Mouse (Mus musculus): ENCODE data around the gene Susd5. TPM values are rescaled to one million over a fixed set of nuclear protein-coding genes. Genes with fewer than 3 reads are reported as not detected.
A peak's percentile ranks its signal among the peaks of the same experiment; 100 is the strongest.
"Not testable (repeated sequence)": the region's sequence is repeated elsewhere in the genome, so short reads cannot be mapped to it uniquely, and the experiment has no call there.

Gene Susd5
- total RNA-seq, 1 experiment from 2014 or later: 0.41 TPM

DNA sequence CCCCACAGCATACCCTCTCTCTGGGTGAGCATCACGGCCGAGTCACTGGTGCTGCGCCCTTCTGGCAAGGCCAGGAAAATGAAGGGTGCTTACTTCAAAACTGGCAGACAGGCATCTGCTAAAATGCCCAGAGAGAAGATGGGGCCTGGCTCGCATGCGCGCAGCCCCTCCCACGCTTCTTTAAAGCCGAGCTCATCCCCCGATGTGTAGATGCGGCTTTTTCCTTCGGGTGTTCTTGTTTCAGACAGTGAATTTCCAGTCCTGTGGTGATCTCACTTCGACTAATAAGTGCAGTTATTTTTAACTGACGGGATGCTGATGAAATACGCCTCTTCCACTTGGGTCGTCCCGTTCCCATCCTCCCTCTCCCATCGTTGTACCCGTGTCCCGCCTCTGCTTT, 16.7 kb downstream of the Susd5 start:
- no peak for DNase-seq

DNA sequence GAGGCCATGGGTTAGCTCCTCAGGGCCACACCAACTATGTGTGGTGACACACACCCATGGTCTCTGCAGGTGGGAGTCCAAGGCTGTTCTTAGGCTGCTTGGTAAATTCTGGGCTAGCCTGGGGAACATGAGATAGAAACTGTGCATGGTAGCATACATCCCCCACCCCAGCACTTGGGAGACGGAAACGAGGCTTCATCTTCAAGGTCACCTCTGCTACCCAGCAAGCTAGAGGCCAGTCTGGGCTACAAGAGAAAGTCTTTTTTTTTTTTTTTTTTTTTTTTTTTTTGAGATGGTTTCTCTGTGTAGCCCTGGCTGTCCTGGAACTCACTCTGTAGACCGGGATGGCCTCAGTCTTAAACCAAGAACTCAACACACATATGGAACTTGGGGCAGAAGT, 29.5 kb downstream of the Susd5 start:
- no peak for DNase-seq

DNA sequence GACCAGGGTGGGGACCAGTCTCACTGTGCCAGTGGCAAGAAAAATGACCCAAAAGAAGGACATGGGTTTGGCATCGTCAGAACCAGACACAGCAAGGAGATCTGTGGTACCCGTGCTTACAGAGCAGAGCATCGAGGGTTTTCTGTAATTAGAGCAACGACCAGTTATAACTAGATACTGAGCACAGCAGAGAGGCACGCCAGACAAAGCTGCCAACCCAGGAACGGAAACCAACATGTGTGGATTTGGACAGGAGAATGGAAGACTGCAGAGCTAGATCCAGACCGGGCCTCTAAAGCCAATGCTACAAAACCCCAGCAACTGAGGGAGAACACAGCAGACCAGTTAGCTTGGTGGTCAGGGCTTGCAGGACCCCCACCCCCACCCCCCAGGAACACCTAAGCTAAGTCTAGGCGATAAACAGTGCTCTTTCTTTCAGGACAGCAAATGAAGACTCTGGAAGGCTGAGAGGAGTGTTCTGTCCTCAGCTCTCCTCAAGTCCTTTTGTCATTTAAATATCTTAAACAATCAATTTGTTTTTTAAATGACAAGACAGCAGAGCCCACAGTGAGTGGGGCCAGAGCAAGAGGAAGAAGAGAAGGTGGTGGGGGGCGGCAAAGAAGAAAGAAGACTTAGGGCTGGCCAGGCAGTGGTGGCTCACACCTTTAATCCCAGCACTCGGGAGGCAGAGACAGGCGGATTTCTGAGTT, 30.3 kb downstream of the Susd5 start:
- no peak for DNase-seq

DNA sequence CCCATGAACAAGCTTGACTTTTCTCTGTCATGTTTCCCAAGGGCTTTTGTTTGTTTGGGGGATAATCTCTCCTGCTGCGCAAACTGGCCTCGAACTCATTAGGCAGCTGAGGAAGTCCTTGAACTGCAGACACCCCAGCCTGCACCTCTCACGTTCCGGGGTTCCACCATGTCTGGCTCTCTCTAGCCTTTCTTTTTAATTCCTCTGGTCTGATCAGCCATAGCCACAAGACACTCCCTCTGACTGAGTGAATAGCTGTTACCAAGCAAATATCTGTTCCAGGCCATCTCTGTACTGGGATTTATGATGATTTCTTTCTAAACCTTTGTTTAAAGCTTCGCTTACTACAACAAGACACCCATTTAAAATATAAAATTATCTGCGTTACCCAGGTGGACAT, 31.9 kb downstream of the Susd5 start:
- not testable (repeated sequence) for DNase-seq

DNA sequence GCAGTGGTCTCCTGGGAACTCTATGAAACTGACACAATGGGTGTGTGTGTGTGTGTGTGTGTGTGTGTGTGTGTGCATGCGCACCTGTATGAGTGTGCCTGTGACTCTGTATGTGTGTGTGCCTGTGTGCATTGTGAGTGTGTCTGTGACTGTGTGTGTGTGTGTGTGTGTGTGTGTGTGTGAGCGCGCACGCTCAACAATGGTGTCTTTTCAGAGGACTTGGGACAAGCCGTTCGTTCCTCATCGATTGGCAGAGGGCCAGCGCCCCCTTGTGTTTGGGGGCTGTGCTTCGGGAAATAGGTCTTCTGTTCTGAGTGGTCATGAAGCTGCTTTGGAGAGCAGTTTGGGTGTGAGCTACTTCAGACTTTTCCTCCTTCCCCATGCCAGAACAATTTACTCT, 35.2 kb downstream of the Susd5 start:
- DNase-seq: not testable (repeated sequence)

DNA sequence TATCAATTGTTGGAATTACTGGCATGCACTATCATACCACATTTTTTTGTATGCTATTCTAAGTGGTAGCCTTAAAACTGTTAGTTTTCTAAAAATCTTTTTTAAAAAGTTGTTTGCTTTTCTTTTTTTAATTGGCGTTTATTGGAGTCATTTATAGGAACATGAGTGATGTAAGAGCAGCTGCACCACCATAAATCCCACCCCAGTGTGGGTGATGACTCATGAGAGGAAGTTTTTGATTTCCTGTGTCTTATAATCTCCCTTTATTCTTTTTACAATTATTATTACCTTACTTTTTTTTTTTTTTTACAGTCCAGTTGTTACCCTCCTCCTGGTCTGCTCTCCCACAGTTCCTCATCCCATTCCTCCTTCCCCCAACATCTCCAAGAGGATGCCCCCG, 37.9 kb downstream of the Susd5 start:
- no peak for DNase-seq

DNA sequence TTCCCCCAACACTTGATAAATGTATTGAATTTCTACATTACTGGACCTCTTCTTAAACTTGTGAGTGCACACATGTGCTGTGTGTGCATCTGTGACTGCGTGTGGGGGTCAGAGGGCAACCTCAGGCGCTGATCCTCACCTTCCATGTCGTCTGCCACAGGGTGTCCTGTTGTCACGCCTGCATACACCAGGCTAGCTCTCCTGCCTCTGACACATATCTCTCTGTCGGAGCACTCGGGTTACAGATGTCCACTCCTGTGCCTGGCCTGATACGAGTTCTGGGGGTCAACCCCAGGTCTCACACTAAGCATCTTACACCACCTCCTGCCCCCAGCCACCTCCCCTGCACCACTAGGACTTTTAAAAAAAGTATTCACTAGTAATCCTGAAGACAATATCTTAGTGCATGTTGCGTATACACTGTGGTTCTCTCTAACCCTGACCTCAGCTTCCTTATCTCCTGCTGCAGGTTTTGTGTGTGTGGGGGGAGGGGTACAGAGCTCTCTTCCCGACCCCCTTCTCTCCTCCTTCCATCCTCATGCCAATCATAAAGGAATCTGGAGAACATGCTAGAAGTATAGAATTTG, 41.9 kb downstream of the Susd5 start:
- DNase-seq: no peak

DNA sequence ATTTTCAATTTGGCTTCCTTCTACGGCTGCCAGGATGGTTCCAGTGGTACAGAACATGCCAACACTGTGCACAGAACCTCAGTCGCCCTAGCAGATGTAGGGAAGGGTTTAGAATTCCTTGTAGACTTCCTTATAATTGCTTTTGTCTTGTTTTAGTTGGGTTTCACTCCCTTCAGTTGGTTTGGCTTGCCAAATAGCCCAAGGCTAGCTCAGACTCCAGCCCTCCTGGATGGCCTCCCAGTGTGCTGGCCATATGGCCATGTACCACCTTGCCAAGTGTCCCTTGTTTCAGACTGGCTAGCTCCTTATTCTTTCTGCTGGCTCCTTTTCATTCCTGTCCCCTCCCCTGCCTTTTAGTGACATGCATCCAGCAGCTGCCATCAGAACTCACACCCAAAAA, 53.3 kb downstream of the Susd5 start:
- no peak for DNase-seq

DNA sequence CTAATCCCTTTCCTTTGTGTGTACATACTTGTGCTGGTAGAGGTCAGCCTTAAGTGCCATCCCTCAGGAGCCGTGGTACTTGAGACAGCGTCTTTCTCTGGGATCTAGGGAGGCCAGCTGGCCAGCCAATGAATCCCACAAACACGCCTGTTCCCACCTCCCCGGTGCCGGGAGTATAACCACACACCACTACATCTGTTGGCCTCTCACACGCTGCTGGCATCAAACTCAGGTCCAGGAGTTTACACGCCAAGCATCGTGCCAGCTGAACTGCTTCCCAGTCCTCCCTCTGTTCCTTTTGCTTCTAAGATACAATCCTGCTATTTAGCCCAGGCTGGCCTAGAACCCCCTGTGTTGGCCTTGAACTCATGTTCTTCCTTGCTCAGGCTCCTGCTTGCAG, 54.2 kb downstream of the Susd5 start:
- DNase-seq: no peak

DNA sequence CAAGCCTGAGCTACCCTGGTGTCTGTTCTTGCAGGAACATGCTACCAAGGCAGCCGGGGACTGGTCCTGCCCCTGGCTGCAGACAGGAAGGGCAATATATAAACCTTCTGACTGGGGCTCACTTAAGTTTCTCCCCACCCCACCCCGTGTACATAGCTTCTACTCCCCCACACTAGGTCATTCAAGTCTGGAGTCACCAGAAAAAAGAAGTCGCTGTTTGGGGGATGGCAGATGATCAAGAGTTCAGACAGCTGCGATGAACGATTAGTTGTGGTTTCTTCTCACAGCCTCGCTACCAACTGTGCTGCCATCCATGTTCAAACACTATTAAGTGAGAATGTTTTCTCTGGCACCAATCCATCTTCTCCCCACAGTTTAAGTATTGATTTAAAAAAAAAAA, 55.3 kb downstream of the Susd5 start:
- DNase-seq: no peak

DNA sequence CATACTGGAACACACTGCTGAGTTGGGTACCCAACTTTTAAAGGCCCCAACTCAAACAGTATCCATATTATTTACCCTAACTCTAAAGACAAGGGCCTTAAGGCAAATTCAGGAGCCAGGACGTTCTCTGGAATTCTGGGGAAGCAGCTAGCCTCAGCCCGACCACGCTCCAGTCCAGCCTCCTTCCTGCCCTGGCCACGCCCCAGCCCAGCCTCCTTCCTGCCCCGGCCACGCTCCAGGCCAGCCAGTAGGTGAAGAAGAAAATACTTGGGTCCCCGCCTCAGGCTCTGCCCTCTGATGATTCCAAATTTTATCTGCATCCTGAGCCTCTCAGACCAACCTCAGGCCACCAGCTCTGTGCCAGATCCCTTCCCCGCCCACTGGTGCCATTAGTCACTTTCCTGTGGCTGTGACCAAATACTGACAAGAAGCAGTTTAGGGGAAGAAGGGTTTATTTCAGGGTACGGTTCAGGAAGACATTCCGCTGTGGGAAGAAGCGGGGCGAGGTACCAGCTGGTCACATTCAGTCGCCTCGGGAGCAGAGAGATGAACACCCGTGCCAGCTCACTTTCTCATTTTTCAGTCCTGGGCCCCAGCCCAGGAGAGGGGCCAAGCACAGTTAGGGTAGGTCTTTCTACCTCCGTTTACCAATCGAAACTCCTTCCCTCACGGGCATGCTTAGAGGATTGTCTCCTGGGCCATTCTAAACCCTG, 57.1 kb downstream of the Susd5 start:
- peak; percentile 23 for DNase-seq

DNA sequence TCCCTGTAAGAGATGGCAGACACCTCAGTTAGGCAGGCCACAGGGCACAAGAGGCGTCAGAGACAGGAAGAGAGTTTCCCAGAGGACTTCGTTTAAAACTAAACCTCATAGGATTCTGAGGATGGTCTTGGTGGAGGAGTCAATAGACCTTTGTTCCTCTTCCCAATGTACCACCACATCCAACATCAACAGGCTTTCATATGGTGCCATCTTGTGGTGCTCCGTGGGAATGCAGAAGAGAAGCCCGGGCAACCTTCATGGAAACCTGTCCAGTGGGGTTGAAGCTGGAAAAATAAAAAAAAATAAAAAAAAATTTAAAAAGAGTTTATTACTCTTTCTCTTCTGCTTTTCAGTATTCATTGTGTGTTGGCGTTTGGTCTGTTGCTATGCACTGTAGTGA, 59.7 kb downstream of the Susd5 start:
- DNase-seq: peak; percentile 73

DNA sequence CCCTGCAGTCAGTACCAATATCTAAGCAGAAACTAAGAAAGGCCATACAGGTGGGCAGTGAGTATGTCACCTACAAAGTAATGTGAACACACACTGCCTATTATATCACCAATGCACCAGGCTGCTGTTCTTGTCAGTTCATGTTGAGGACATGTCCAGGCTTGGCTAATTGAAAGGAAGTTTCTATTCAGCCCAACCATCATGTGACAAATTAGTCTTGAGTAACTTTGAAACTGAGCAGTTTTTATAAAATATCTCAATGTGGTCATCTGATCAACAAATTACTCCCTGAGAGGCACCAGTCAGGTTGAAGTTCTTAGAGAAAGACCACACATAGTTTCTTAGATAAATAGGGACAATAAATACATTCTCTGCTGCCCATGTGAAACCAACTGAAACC, 65.9 kb downstream of the Susd5 start:
- DNase-seq: not testable (repeated sequence)

DNA sequence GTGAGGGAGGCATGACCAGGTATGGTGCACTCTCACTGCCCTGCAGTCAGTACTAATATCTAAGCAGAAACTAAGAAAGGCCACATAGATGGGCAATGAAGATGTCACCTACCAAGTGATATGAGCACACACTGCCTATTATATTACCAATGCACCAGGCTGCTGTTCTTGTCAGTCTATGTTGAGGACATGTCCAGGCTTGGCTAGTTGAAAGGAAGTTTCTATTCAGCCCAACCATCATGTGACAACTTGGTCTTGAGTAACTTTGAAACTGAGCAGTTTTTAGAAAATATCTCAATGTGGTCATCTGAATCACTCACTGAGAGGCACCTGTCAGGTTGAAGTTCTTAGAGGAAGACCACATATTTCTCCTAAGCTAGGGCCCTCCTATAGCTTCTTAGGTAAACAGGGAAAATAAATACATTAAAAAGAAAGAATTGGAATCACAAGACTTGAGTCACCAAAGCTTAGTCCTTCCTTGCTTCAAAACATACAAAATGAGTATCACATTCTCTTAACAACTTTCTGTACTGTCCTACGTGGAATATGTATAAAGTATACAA, 72.4 kb downstream of the Susd5 start:
- not testable (repeated sequence) for DNase-seq

Other genes with a start within 250 kb of the Susd5 start
- gene Ubp1, start 126.2 kb upstream of the Susd5 start, total RNA-seq (2021): 55.6 and 57.3 TPM in 2 replicates
- 2.1 and 2.5 TPM in 2 replicates for gene Fbxl2, start 10.9 kb upstream of the Susd5 start, total RNA-seq (2021)

Data from adrenal gland, postnatal 14 days (tissue).